Mouse (Mus musculus) B cell, adult 2 months (primary cell): ENCODE data around the gene Rgma.

ENCODE experiments used
- DNase-seq, 2 experiments: peaks; one replicate each; pipeline ENCODE4 v3.0.0; 2022

Rgma gene

DNA sequence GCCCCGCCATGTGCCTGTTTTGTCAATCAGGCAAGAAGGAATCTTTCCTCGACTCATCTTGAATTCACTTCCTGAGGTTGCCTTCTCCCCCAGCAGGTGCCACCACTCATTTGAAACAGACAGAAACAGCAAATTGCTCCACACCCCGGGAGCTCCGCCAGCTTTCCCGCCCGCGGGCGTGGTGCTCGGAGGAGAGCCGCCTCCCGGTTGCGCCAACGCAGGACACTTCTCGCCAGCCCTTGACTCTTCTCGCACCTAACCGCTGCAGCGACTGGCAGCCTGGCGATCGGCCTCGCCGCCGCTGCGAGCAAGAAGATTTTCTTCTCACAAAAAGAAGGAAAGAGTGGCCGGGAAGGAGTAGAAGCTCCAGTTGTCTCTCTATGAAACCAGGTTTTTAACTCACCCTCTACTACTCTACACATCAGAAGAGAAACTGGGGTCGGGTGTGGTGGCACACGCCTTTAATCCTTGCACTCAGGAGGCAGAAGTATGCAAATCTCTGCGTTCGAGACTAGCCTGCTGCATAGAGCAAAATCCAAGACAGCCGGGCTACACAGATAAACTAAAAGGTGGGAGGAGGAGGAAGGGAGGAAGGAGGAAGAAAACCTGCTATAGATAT lies 2.8 kb upstream of the Rgma start:
- no peak for DNase-seq

DNA sequence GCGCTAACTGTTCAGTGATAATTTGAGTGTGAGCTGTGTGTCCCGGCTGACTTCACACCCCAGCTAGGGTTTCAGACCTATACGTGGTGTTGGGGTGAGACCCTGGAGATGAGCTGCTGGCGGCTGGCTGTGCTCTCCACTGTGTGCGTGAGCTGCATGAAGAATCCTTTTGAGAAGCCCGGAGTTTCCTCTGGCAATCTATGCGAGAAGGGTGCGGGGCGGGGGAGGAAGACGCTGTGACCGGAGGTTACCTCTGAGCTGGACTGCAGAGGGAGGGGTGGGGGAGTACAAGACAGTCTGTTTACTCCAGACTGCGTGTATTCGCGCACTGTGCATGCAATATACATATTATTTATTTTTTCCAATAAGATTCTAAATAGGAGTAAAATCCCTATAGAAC lies 582 bp upstream of the Rgma start:
- DNase-seq: no peak

DNA sequence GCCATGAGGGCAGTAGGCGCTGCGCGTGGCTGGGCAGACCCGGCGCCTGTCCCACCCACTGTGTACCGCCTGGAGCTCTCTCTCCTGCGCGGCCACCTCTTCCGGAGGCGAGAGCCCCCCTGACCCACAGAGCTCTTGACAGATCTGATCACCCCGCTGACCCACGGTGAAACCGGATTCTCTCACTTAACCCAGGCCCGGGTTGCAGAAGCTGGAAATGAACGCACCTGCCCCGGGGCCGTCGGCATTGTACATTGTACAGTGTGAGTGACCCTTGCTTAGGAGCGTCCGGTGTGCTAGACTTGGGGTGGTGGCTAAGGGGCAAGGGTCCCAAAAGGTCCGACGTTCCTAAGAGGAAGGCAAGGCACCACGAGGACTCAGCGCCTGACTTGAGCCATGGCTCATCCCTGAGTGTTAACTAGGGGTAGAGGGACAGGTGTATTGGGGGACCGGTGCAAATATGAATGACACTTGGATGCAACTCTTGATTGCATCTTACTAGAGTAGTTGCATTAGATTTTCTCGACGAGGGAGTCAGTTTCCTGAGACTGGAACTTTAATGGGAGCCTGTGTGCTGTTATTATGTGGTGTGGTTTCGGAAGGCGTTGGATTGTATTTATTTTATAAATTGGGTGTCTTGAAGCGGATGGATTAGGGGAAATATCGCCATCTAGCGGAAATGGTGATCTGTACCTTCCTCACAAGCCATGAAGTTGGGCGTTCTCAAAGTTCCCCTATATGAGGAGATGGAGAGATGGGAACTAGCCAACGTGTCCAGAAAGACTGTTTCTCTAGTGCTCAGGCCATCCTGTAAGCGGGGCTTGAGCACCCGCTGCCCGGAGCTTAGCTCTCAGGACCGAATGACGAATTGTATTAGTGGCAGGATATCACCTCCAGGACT lies 1.0 kb downstream of the Rgma start:
- peak; percentile 42 to 52 for DNase-seq

DNA sequence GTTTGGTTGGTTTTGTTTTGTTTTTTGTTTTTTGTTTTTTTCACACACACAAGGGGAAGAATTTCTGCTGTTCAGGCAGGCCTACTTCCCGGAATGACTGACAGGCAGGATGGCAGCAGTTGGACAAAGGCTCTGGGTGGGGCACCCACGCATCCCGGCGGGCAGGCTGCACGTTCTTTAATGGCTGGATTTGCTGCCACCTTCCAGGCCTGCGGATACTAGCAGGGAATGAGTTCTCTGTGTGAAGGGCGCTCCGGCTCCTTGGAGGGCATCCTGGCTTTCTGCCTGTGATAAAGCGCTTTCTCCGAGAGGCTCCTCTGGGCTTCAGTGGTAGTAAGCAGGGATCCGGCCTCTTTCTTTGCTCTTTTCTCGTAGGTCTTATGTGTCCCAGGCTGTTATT lies 2.0 kb downstream of the Rgma start:
- no peak for DNase-seq

DNA sequence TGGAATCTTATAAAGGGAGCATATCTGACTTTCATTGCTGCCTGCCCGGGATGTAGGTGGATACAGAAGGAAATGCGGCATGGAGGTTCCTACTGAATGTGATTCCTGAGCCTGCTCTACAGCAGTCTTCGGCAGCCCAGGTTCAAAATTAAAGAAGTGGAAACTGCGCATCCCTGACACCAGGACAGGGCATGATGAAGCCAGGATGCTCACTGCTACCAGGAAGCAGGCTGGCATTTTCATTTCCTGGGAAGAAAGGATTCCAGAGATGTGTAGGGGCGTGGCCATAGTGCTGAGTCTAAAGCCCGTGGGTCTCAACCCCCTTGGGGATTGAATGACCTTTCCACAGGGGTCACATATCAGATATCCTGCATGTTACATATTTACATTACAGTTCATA lies 2.7 kb downstream of the Rgma start:
- DNase-seq: no peak

DNA sequence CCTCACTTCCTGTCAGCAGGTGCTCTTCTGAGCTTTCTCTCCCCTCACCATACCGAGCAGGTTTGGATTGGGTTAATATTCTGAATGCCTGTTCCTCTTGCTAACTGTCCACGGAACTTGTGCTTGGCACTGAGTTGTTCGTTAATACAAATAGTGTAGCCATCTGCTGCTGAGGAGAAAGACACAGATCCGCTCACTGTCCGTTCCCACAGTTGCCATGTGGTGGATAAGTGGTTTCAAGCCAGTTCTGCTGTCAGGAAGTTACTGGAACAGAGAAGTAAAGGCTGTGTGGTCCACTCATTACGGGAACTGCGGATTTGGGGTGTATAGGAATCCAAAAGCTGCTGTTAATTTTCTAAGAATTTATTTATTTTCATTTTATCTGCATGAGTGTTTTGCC lies 7.5 kb downstream of the Rgma start:
- no peak for DNase-seq

DNA sequence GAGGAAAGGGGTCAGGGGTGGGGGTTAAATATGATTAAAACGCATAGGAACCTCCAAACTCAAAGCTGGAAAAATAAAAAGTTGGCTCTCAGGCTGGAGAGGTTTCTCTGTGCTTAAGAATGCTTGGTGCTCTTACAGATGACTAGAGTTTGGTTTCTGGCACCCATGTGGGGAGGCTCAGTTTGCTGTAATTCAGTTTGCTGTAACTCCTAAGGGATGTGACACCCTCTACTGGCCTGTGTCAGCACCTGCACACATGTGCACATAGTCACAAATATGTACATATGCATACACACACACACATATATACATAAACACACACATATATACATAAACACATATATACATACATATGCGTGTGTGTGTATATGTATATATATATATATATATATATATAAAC lies 13.6 kb downstream of the Rgma start:
- no peak for DNase-seq

DNA sequence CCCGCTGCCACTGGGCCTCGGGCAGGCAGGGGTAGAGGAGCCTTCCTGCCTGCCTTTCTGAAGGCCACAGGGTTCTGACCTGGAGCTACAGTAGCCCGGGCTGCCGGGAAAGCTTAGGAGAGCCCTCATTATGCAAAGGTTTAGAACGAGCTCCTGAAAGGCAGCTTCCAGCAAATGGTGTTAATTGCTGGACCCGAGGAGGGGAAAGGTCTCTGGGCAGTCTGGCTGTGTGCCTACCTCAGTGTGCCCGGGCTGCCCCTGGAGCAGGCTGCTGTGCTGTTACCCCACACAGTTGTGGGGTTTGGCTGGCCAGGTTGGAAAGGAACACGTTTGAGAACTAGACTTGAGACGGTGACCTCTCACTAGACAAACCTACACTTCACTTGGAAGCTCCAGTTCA lies 14.1 kb downstream of the Rgma start:
- no peak for DNase-seq

DNA sequence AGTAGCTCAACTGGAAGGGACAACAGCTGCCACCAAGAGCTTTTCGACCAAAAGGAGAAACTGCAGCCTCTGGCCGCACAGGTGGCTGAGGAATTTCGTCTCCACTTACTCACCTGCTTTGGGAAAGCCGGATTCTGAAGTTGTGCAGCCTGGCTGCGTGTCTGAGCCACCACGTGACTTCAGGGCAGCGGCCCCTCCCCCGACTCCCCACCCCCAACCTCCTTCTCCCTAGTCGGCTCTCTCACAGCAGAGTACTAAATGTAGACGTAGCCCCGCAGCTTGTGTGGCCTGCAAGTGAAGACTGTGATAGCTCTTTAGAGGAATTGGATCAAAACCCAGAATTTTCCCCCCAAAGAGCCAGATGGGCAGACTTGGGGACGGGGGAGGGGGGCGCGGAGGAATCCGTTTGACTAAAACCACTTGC lies 14.6 kb downstream of the Rgma start:
- DNase-seq: no peak

DNA sequence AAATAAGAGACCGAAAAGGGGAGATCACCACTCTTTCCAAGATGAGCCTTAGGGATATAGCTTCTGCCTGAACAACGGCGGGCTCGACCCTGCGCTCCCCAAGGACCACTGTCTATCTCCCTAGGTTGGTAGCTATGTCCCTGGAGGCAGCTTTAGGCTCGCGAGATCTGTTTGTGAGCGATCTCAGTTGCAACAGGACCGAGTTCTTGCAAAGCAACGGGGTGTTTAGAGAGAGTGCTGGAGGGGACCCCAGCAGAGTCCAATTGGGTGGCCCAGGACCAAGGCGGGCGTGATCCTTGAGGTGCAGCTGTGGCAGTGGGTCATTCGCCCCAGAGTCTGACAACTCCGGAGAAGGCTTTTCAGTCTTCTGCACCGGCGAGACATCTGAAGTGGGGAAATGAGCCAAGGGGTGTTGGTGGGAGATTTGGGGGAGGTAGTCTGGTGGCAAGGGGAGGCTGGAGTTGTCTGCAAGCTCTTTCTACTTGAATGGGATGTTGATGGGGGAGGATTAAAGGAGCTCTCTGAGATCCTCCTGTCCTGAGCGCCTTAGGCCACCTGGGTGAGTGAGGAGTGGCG lies 15.2 kb downstream of the Rgma start:
- no peak for DNase-seq

DNA sequence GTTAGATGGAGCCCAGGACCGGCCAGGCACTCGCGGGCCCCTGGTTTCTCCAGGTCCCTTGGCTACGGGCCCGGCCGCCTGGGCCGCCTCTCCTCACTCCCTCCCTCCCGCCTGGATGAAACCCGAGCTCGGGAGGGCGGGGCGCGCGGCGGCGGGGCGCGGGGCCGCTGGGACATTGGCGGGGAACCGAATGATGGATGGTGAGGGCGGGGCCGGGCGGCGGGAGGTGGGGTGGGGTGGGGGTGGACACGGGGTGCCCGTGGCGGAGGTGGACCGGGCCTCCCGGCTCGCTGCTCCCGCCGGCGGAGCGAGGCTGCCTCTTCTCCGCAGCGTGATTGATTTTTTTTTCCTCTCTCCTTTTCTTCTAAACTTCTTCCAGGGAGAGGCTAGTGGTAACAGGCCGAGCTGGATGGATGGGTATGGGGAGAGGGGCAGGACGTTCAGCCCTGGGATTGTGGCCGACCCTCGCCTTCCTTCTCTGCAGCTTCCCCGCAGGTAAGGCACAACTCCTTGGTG lies 15.8 kb downstream of the Rgma start:
- DNase-seq: no peak

DNA sequence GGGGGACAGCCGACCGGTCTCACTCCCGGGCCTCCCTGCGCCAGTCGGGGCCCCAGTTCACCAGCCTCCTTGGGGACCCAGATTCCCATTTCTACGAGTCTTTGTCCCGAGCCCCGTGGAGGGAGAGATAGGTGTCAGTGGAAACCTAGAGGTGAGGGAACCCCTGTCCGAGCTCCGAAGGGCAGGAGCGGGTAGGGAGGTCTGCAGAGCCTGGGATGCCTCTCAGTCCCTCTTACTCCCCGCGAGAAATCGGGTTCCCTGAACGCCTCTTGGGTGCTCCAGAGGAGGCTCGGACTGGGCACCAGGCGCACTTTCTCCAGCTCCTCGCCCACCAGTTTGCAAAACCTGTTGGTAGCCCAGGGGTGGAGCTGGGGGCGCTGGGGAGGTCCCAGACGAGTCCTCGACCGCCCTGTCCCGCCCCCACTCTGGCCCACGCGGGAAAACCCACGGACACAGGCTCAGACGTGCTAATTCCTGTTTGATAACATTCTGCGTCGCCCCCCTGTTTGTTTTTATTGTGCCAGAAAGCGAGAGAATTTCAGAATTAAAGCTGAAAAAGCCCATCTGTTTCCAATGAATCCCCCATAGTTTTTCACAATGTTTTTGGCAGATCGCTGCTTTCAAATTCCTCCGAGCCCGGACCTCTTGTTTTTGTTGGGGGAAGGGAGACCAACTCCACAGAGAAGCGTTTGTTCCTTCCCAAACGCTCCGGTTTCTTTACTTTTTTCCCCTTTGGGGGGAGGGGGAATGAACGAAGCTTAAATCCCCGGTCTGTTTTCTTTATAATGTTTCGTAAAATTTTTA lies 16.4 kb downstream of the Rgma start:
- no peak for DNase-seq

DNA sequence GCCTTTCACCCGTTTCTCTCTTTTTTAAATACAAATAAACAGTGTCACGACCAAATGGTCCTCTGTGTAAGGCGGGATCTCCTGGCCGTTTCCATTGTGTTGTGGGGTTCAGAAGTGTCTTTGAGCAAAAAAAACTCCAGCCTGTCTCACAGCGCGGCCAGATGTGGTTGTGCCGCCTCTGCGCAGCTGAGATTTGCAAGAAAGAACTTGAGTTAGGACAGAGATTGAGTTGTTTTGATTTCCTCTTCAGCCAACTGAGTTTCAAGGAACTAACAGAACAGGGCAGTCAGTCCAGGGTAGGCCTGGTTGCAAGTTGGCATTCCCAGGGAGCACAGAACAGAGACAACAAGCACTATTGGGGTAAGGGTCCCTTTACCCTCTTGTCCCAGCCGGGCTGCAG lies 17.1 kb downstream of the Rgma start:
- DNase-seq: no peak

DNA sequence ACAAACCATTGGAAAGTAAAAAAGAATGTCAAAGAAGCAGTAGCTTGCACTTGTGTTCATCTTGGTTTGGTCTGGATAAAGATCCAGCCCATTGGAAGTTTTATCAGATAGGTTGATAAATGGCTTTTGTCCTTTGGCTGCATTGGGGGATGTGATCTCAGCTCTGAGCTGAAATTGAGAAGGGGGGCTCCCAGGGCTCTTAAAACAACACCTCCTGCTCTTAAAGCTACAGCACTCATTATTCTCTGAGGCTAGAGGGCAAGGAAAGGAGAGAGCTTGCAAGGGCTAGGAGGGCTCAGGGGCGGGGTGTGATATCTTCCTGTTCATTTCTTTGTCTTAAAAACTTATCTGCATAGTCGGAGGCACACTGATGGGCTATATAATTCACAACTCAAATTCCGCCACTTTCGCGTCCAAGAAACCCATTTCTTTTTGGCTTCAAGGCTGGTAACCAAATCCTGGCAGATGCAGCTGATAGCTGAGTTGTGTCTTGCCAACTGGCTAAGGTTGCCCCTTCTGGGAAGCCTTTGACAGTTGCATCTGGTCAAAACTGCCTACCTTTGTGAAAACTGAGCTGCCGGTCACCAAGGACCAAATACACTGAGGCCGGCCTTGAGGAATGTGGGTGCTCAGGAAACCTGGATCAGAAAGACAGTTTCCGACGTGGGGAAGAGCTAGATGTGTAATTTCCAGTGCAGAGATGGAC lies 18.2 kb downstream of the Rgma start:
- no peak for DNase-seq

DNA sequence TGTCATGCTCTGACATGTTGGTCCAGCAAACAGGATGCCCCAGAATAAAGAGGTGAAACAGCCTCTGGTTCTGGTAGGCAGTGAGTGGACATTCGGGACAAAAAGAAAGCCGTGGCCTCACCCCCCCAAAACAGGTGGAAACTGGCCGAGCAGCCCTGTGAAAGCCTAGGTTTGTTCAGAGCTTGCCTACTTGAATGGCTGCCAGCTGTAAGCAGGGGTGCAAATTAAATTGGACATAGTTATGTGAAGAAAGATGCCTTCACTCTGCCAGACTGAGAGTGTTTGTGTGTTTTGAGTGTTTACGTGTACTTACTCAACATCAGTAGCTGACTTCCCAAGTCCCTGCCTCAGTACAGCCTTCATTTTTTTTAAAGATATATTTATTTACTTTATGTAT lies 18.7 kb downstream of the Rgma start:
- DNase-seq: no peak

DNA sequence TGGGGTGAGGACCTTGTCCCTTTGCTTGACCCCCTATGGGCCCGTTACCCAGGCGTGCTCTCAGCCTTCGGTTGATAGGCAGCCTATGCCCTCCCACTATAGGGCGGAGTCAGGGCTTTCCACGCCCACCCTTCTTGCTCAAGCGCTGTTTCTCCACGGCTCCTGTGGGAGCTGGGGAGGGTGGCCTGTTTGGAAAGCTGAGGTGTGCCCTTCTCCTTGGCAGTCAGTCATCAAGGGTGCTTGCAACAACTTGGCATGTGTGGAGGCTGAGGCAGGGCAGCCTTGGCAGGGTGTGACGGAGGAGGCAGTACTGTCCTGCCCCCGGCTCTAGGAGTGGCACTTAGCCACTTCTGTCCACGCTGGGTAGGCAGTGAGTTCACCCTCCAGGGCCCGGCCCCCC lies 23.0 kb downstream of the Rgma start:
- peak; percentile 51 to 52 for DNase-seq

DNA sequence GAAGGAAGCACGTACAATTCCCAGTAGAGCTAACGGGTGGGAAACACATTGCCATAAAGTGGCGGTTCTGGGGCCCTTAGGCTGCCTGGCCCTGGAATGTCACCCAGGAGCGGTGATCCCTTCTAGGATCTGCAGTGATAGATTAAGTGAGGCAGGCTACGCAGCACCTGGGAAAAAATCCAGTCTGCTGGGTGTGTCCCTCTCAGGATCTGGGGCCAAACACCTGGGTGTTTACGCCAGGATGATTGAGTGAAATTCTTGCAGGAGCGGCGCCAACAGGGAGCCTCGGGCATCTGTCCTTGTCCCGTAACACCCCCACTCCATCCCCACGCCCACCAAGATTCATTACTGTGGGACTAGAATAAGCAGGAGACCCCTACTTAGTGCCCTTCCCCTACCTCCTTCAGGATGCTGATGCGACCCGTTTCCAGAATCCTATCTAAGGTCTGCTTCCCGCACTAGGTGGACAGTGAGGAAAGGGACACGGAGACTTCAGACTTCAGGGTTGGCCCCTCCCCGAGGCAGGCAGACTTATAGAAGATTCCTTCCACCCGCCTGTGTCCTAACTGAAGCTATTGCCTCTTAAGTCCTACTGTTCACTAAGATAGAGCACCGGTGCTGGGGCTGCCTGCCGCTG lies 23.6 kb downstream of the Rgma start:
- DNase-seq: no peak

DNA sequence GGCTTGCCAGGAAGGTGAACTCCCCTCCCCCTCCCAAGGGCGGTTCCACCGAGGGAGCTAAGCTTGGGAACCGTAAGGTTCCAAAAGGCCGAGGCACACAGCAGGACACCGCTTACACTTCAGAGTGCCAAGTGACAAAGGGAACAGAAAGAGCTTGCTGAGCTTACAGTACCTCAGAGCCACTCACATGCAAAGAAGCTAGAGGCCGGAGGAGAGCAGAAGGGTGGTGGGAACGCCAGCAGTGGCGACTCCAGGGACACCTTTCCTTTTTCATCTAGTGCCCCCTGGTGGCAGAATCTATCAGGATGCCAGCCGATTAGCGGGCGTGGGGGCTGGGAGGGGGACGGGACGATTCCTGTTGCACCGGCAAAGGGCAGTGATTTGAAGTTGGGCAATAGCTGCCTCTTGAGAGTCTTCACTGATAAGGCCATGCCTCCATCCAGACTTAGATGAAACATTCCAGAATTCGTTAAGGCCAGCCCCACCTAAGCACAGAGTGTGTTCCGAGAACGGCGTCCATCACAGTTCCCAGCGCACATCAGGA lies 24.3 kb downstream of the Rgma start:
- DNase-seq: peak; percentile 70 to 71

DNA sequence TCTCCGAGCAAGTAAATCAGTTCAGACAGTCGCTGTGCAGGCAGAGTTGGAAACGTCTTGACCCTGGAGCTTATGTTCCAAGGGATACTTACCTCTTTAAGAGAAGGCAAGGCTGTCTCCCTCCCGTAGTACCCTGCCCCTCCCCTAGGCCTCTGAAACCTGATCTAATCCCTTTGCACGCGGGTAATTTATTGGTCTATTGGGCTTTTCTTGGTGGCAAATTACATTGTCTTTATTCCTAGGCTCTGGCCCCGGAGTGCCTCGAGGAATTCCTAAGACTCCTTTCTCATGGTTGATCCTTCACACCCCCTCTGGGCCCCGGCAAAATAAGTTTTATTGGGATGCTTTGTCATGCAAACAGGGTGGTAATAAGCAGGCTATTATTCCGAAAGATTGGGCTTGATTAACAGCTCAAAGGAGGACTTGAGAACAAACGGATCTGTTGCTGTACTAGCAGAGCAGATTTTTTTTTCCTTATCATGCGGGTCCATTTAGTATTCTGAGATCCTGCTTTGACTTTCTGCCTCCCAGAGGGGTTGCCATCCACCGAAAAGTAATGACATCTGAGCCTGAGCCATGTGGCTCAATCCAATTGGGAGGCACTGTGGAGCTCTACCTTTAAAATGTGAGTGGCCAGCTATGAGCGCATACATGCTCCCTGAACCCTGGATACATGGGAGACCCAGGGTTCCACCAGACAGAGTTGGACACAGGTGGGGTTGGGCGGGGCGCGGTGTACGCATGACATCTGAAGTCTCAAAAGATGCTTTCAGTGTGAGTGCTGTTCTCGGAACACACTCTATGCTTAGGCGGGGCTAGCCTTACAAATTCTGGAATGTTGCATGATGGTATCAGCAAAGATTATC lies 25.0 kb downstream of the Rgma start:
- DNase-seq: no peak

DNA sequence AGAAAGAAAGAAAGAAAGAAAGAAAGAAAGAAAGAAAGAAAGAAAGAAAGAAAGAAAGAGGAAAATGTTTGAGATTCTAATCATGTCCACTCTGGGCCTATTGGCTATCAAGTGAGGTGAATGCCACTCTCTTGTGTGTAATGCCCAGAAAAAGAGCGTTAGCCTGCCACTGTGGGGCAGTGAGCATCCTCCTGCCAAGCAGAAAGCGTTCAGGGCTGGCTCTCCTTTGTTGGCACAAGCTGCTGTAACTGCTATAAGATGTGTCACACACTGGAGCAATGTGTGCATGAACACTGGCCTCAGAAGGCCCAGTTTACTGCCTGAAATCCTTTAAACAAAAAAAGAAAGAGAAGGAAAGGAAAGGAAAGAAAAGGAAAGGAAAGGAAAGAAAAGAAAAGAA lies 26.8 kb downstream of the Rgma start:
- no peak for DNase-seq

DNA sequence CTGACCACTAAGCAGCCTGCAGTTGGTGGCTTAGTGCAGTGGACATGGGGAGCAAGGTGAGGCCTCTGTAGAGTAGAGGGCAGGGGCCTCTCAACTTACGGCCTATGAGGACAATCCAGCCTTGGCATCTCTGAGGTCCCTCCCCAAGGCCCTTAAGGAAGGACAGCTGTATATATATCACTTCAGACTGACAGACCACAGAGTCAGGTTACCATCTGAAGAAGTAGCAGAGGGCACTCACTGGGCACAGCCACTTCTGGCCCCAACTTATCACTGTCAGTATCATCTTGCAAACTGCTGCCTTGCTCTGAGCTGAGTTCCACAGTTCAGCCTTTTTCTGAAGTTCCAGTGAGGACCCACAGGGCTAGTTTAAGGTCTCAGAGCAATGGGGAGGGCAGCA lies 27.4 kb downstream of the Rgma start:
- no peak for DNase-seq
